Mouse (Mus musculus): ENCODE measurements around the gene Zic5. TPM values are rescaled to one million over a fixed set of nuclear protein-coding genes. Genes with fewer than 3 reads are reported as not detected.
A peak's percentile ranks its signal among the peaks of the same experiment; 100 is the strongest.

Zic5 gene
- 27.5 and 30.4 TPM in 2 replicates for polyA plus RNA-seq (2012; rRNA removed)

DNA sequence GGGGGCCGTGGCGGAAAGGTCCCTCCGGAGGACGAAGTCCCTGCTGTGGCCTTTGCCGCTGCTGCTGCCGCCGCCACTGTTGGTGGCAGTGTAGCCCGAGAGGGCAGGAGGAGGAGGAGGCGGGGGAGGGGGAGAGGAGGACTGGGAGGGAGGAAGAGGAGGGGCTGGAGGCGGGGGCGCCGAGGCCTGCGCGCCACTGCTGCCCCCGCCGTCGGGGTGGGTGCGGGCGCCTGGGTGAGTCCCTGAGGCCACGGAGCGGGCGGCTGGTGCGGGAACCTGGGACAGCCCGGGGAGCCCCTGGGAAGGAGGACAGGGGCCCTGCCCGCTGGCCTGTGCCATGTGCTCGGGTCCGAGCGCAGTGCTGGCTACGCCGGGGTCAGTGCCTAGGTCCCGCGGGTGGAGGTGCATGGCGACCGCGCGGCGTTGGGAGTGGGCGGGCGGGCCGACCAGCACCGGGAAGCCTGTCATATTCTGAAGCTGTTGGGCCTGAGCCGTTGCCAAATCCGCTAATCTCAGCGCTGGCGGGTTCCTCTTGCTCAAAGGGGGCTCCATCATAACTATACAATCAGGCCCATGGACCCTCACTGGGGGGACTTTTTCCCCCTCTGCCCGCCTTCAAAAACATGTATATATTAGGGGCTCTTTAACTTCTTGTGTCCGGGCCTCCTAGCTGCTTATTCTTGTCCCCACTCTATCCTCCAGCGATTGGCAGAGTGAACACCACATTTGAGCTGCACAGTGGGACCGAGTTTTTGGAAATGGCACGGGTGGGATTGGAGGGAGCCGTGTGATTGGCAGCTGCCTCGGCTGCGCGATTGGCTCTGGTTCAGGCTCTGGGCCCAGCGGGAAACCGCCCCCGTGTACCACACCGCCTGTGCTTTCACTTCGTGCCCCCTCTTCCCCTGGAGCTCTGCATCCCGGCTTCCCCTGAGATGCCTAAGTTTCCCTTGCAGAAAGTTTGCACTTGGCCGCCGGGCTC lies at the start of gene Zic5:
Gene Zic5 (minus strand): TSS at position 915 of the 979 bp plus-strand sequence.
- 1% methylated on average over 57 of the region's 62 CpGs for WGBS
- H3K4me1 ChIP-seq (ENCODE audit: control insufficient read depth, insufficient read depth, low read length): peaks cover 6% of the 10 kb centered on the region
- TF ChIP-seq CTCF (IDR thresholded peaks at IDR 0.05; ENCODE audit: borderline replicate concordance, insufficient read depth, low read depth, low read length): no peak
- TF ChIP-seq POLR2A (IDR thresholded peaks at IDR 0.05; ENCODE audit: borderline replicate concordance, insufficient read depth, low read length): peak; percentile 66; the same call in 1 of the 2 replicates
- H3K4me3 ChIP-seq (replicated peaks; ENCODE audit: insufficient read depth, low read depth, low read length): peak within 1 kb of the TSS; percentile 71
- H3K27me3 ChIP-seq (ENCODE audit: control insufficient read depth, insufficient read depth, low read length): no peaks in the 10 kb centered on the region
- peak; percentile 91 to 92 for DNase-seq
- peak within 1 kb of the TSS; percentile 98 for H3K27ac ChIP-seq (ENCODE audit: insufficient read depth, low read length)

DNA sequence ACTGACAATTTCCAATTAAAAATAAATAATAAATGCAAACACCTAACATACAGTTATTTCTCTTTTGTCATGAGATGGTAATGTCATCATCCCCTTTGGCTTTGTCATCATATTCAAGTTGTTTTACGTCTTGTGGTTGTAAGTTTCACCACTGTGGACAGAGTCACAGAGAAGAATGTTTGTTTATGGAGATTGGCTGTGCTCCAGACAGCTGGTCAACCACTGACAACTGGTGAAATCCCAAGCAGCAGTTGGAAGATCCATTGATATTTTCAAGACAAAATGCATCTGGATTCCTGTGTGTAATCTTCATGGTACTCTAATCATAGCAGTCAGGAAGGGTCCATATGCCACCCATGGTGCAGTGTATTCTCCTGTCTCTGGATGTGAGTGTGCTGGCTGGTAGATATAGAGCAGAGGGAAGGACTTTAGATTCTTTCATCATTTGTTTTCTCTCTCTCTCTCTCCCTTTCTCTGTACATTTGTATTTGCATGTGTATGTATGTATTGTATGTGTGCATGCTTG lies 48.1 kb upstream of the Zic5 start:
- Histone ChIP-seq H3K4me1 (ENCODE audit: control insufficient read depth, insufficient read depth, low read length) (no peaks in the 10 kb centered on the region; the same call in 1 of the 2 replicates), H3K27ac (ENCODE audit: insufficient read depth, low read length) (no peak overlapping the region), H3K4me3 (replicated peaks; ENCODE audit: insufficient read depth, low read depth, low read length) (no peak overlapping the region), H3K27me3 (ENCODE audit: control insufficient read depth, insufficient read depth, low read length) (no peaks in the 10 kb centered on the region)
- TF ChIP-seq POLR2A (IDR thresholded peaks at IDR 0.05; ENCODE audit: borderline replicate concordance, insufficient read depth, low read length) (no peak), CTCF (IDR thresholded peaks at IDR 0.05; ENCODE audit: borderline replicate concordance, insufficient read depth, low read depth, low read length) (no peak)
- DNase-seq: no peak
- WGBS: 74% methylated on average over 1 of the region's 1 CpGs

GRCm38 (mm10) chr14:122511519-122511918 lies 46.0 kb upstream of the Zic5 start:
- no peak for TF ChIP-seq POLR2A (IDR thresholded peaks at IDR 0.05; ENCODE audit: borderline replicate concordance, insufficient read depth, low read length)
- TF ChIP-seq CTCF (IDR thresholded peaks at IDR 0.05; ENCODE audit: borderline replicate concordance, insufficient read depth, low read depth, low read length): no peak
- Histone ChIP-seq H3K27ac (ENCODE audit: insufficient read depth, low read length) (no peak overlapping the region), H3K4me1 (ENCODE audit: control insufficient read depth, insufficient read depth, low read length) (no peaks in the 10 kb centered on the region; the same call in 1 of the 2 replicates), H3K4me3 (replicated peaks; ENCODE audit: insufficient read depth, low read depth, low read length) (no peak overlapping the region), H3K27me3 (ENCODE audit: control insufficient read depth, insufficient read depth, low read length) (no peaks in the 10 kb centered on the region)
- DNase-seq: no peak
- 78% methylated on average over 3 of the region's 3 CpGs for WGBS

DNA sequence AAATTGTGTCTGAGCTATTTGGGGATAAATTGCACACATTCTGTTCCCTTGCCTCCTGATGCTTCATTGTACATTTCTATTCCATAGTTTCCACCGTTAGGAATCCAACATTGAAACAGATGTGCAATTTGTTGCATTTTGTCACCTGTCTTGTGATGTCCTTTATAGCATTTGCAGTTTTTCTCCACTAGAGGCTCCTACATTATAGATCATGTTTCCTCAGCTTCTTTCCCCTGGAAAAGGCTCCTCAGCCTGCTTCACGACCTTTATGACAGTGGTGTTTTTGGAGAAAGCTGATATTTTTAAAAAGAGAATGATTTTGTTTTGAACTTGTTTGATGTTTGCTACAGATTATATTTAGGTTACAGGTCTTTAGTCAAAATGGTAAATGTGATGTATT lies 43.6 kb upstream of the Zic5 start:
- H3K27me3 ChIP-seq (ENCODE audit: control insufficient read depth, insufficient read depth, low read length): no peaks in the 10 kb centered on the region
- 16% methylated on average over 2 of the region's 2 CpGs for WGBS
- DNase-seq: no peak

DNA sequence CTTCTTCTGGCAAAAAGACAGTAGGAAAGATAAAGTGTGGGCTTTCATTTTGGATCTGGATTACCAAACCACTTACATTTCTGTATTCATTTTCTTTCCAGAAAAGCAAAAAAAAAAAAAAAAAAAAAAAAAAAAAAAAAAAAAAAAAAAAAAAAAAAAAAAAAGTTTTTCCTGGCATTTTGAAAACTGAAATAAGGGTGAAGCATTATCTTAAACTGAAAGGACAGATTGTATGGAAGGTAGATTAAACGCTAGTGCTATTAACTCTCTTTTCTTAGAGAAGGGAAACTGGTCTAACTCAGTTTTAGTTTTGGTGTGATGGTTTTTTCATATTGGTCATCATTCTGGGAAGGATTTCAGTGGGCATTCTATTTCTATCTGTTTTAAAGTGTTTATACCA lies 26.5 kb upstream of the Zic5 start:
- TF ChIP-seq CTCF (IDR thresholded peaks at IDR 0.05; ENCODE audit: borderline replicate concordance, insufficient read depth, low read depth, low read length) (no peak), POLR2A (IDR thresholded peaks at IDR 0.05; ENCODE audit: borderline replicate concordance, insufficient read depth, low read length) (no peak)
- H3K27me3 ChIP-seq (ENCODE audit: control insufficient read depth, insufficient read depth, low read length): no peaks in the 10 kb centered on the region
- no peak overlapping the region for H3K27ac ChIP-seq (ENCODE audit: insufficient read depth, low read length)
- no peak overlapping the region for H3K4me3 ChIP-seq (replicated peaks; ENCODE audit: insufficient read depth, low read depth, low read length)
- no peaks in the 10 kb centered on the region; the same call in 1 of the 2 replicates for H3K4me1 ChIP-seq (ENCODE audit: control insufficient read depth, insufficient read depth, low read length)
- no peak for DNase-seq
- WGBS: 55% methylated on average over 1 of the region's 1 CpGs

More for the DNA sequence above, 43.6 kb upstream of the Zic5 start:
- TF ChIP-seq POLR2A (IDR thresholded peaks at IDR 0.05; ENCODE audit: borderline replicate concordance, insufficient read depth, low read length) (no peak), CTCF (IDR thresholded peaks at IDR 0.05; ENCODE audit: borderline replicate concordance, insufficient read depth, low read depth, low read length) (peak; percentile 31; the same call in 1 of the 2 replicates)
- Histone ChIP-seq H3K27ac (ENCODE audit: insufficient read depth, low read length) (no peak overlapping the region), H3K4me1 (ENCODE audit: control insufficient read depth, insufficient read depth, low read length) (no peaks in the 10 kb centered on the region; the same call in 1 of the 2 replicates), H3K4me3 (replicated peaks; ENCODE audit: insufficient read depth, low read depth, low read length) (no peak overlapping the region)

DNA sequence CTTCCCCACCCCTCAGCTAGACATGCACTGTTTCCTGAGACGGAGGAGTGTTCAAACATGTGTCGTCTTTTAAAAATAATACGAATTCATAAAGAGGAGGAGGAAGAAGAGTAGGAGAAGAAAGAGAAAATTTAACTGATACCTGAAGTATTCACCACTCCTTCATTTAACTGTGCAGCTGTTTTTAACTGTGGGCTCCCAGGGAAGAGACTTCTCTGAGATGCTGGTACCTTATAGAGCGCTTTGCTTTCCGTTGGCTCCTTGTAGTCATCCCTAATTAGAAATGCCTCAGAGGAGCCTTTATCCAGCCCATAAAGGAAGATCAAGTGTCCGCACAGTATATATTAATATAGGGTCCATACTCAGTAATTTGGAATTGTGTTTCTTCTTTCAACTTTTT lies 26.0 kb upstream of the Zic5 start:
- no peak for TF ChIP-seq CTCF (IDR thresholded peaks at IDR 0.05; ENCODE audit: borderline replicate concordance, insufficient read depth, low read depth, low read length)
- TF ChIP-seq POLR2A (IDR thresholded peaks at IDR 0.05; ENCODE audit: borderline replicate concordance, insufficient read depth, low read length): no peak
- 63% methylated on average over 6 of the region's 6 CpGs for WGBS

DNA sequence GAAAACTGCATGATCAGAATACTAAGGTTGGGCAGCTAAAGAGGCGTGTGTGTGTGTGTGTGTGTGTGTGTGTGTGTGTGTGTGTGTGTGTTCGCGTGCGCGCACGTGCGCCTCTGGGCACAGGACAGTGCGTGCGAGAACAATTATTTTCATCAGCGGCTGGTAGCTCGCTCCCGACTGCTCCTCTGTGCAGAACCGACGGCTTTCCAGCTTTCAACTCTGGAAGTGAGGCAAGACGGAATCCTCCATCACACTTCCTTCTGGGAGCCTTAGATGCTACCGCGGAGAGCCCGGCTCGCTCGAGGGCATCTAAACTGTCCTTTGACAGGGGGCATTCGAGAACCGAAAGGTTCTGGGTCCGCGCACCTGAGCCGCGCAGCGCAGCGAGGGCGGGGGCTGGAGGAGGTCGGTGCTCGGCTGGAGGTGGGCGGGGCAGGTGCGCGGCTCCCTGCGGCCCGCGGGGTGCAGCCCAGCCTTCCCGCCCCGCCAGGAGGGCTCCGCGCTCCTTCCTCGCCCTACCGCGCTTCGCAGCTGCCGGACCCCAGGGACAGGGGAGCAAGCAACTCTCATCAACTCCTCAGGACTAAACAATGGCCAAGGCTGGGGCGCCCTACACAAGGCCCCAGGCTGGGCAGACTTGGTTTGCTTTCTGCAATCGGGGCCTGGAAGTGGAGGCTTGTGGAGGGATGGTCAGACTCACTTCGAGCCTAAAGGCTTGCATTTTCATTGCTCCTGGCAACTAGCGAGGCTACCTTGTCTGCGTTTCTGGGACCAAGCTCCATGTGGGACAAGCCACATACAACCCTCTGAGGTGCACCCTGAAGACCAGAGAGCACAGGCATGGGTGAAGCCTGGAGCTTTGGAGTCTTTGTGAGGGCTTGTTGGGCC lies 25.2 kb upstream of the Zic5 start, which contains the start of gene Gm10837:
Gene Gm10837 (plus strand): TSS at position 146 of the 888 bp plus-strand sequence.
- peak; percentile 77 to 83 for DNase-seq
- H3K4me3 ChIP-seq (replicated peaks; ENCODE audit: insufficient read depth, low read depth, low read length): peak within 1 kb of the TSS; percentile 59
- 2% methylated on average over 51 of the region's 51 CpGs for WGBS
- TF ChIP-seq CTCF (IDR thresholded peaks at IDR 0.05; ENCODE audit: borderline replicate concordance, insufficient read depth, low read depth, low read length) (no peak), POLR2A (IDR thresholded peaks at IDR 0.05; ENCODE audit: borderline replicate concordance, insufficient read depth, low read length) (peak; percentile 44; the same call in 1 of the 2 replicates)
- no peaks in the 10 kb centered on the region for H3K27me3 ChIP-seq (ENCODE audit: control insufficient read depth, insufficient read depth, low read length)
- H3K27ac ChIP-seq (ENCODE audit: insufficient read depth, low read length): peak within 1 kb of the TSS; percentile 98
- H3K4me1 ChIP-seq (ENCODE audit: control insufficient read depth, insufficient read depth, low read length): no peaks in the 10 kb centered on the region; the same call in 1 of the 2 replicates

More for the DNA sequence above, 26.0 kb upstream of the Zic5 start:
- Histone ChIP-seq H3K27ac (ENCODE audit: insufficient read depth, low read length) (no peak overlapping the region; the same call in 1 of the 2 replicates), H3K4me3 (replicated peaks; ENCODE audit: insufficient read depth, low read depth, low read length) (no peak overlapping the region), H3K4me1 (ENCODE audit: control insufficient read depth, insufficient read depth, low read length) (no peaks in the 10 kb centered on the region; the same call in 1 of the 2 replicates), H3K27me3 (ENCODE audit: control insufficient read depth, insufficient read depth, low read length) (no peaks in the 10 kb centered on the region)
- DNase-seq: no peak

Measured in cerebellum, adult 2 months (tissue).